ENCODE assay signal across 8 mouse cellular contexts in the genomic region with DNA sequence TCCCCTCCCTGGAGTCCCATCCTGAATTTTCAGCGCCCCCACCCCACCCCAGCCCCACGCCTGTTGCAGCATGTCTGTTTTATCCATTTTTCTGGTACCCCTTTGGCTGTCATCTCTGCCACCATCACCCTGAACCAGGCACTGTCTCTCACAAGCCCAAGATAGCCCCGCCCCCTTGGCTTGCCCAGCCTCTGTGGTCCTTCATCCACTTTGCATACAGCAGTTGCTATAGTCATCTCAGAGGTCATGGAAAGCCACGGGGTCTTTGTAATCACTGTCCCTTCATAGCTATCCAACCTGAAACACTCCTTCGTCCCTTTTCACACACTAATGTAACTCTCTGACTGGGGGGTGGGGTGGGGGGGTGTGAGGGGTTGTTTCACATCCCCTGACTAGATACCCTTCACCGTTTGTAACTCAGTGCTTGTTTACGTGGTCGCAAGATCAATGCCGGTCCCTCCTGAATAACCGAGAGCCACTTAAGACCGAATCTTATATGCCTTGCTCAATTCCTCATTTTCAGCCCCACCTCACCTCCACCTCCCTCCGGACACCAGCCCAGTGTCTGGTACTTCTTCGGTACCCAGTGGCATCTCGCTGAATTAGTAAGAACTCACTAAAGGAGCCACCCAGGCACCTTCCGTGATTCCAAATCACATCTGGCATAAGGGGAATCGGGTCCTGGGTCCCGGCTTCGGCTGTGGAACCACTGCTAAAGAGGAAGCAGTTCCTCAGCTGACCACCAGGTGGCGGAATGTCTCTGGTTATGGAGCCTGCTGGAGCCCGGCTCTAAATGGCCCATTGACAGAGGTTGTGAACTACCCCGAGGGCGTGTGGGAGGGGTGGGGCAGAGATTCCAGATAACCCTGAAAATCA. TPM values are rescaled to one million over a fixed set of nuclear protein-coding genes. Genes with fewer than 3 reads are reported as not detected.
DNase-seq lines count a peak whose midpoint lies in the region; ATAC-seq lines count a peak whose summit lies in the region.

No protein-coding gene starts in this region.

- no peak overlapping the region for H3K27ac ChIP-seq in hindbrain, embryonic 16.5 days (ENCODE audit: low read depth, low read length)

- H3K36me3 ChIP-seq in hindbrain, embryonic 16.5 days (ENCODE audit: control insufficient read depth, insufficient read depth, low read length): no peaks in the 10 kb centered on the region

- no peaks in the 10 kb centered on the region; the same call in 1 of the 2 replicates for H3K27me3 ChIP-seq in hindbrain, embryonic 16.5 days (replicated peaks; ENCODE audit: control insufficient read depth, insufficient read depth, low read length)

- no peaks in the 10 kb centered on the region for H3K9me3 ChIP-seq in hindbrain, embryonic 16.5 days (ENCODE audit: control insufficient read depth, low read length)

- ATAC-seq in hindbrain, embryonic 16.5 days: peak; percentile 88

- H3K9ac ChIP-seq in hindbrain, embryonic 16.5 days (ENCODE audit: low read depth, low read length): peak overlapping the region; percentile 47; the same call in 1 of the 2 replicates

- H3K4me1 ChIP-seq in hindbrain, embryonic 16.5 days (ENCODE audit: control insufficient read depth, insufficient read depth, low read depth, low read length): no peaks in the 10 kb centered on the region

- no peak overlapping the region for H3K4me3 ChIP-seq in hindbrain, embryonic 16.5 days (ENCODE audit: low read length)

- 11% methylated on average over 22 of the region's 22 CpGs for WGBS in hindbrain, embryonic 16.5 days

- peak; percentile 91 for DNase-seq in R1 (ENCODE audit: low read depth, low spot score)
- peak; percentile 86 to 89 for DNase-seq in cerebellum, postnatal 36 days
- peak; percentile 86 for DNase-seq in gastrocnemius, adult 18-20 months (ENCODE audit: low spot score)
- peak; percentile 74 for DNase-seq in left cerebral cortex, adult 11 months (ENCODE audit: low spot score)
- DNase-seq in lung, postnatal 36 days: peak; percentile 96
- peak; percentile 92 for DNase-seq in retina, postnatal 1 day
- peak; percentile 94 for DNase-seq in thymus, postnatal 4 days

- H3K4me2 ChIP-seq in hindbrain, embryonic 16.5 days (ENCODE audit: low read length): peak overlapping the region; percentile 55

RNA-seq across cellular contexts. Expression of gene Trpv4, which starts 19.2 kb away (rescaled TPM):
- 1 to 10 TPM; 1.8 to 2.1 TPM for total RNA-seq in gastrocnemius, adult 18-20 months (2021)
- 2.3 and 3.0 TPM in 2 replicates for polyA plus RNA-seq in hindbrain, embryonic 16.5 days (2015; fragmentation: Nextera tagmentation; extraction: Ambion mirVana)

RNA-seq across cellular contexts. Expression of gene Gltp, which starts 51.8 kb away (rescaled TPM):
- total RNA-seq in gastrocnemius, adult 18-20 months (2021): 1 to 10 TPM; 7.2 to 8.7 TPM
- polyA plus RNA-seq in hindbrain, embryonic 16.5 days (2015; fragmentation: Nextera tagmentation; extraction: Ambion mirVana): 49.9 and 53.4 TPM in 2 replicates
